Mouse (Mus musculus) adrenal gland, postnatal 4 days (tissue): Measurements from ENCODE around the gene Susd2. TPM values are rescaled to one million over a fixed set of nuclear protein-coding genes. Genes with fewer than 3 reads are reported as not detected.

Experiments
- DNase-seq, 2 experiments: peaks; one replicate each; pipeline ENCODE4 v3.0.0; 2021 to 2022; ENCODE audit warnings: low spot score in 2 of 2, mixed read lengths in 2 of 2
- total RNA-seq, 2 experiments: library from RNA; stranded (reverse); gene quantifications; 2 replicates each; pipeline ENCODE4 v1.2.3; 2021

Susd2 gene
- total RNA-seq, 2 experiments from 2014 or later: 7.4 to 17.2 TPM

DNA sequence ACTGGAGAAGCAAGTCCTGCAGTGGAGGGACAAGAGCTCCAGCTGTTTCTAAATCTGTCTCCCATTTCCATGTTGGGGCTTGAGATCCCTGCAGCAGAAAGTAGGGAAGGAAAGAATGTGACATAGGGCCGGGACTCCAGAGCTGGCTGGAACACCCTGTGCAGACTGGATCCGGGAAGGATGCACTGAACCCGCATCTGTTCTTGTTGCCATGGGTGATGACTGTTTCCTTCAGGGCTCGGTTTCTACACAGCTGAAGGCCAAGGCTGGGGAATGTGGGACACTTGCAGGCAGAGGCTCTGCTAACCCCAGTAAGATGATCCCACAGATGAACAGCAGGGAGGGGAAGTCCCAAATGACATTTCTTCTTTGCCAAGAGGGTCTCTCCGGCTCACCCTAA is 11.2 kb downstream of the Susd2 start:
- DNase-seq: peak in 1 of 2 experiments; percentile 5

DNA sequence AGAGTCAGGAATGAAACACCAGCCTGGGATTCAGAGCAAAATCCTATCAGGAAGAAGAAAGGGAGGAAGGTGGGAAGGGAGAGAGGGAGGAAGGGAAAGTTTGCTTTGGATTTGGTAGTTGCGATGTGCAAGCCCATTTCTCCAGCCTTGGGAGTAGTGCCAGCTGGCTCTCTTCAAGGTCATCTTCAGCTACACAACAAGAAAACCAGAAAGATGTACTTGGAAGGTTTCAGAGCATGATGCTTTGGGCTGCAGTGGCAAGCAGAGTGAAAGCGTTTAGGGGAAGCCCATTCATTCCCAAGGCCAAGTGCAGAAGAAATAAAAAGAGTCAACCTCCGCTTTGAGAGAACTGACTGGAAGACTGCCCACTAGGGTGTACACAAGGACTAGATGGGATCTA is 16.3 kb downstream of the Susd2 start:
- peak in 1 of 2 experiments; percentile 37 for DNase-seq

- DNase-seq: peak in 1 of 2 experiments; percentile 3
These were observed 16.8 kb downstream of the Susd2 start for GRCm38 (mm10) chr10:75626991-75627390.

DNA sequence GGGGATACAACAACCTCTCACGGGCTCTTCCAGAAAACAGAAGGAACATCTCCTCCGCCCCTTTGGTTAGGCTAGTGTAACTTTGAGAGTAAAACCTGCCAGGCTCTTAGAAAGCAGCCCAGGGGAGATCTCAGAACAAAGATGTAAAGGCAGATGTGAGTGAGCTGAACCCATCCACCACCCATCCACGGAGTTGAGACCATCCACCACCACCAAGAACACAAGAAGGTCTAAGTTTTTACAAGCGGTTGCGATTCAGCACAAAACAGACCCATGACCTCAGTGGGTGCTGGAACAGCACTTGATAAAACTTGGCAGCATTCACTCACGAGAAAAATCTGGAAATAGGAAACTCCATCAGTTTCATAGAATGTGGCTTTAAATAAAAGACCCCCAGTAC is 17.9 kb downstream of the Susd2 start:
- no peak for DNase-seq

GRCm38 (mm10) chr10:75620818-75621217 is 23.0 kb downstream of the Susd2 start:
- DNase-seq: no peak

- no peak for DNase-seq
These were observed 27.8 kb downstream of the Susd2 start for GRCm38 (mm10) chr10:75616044-75616443.

- DNase-seq: no peak
These were observed 33.3 kb downstream of the Susd2 start for GRCm38 (mm10) chr10:75610486-75610885.

DNA sequence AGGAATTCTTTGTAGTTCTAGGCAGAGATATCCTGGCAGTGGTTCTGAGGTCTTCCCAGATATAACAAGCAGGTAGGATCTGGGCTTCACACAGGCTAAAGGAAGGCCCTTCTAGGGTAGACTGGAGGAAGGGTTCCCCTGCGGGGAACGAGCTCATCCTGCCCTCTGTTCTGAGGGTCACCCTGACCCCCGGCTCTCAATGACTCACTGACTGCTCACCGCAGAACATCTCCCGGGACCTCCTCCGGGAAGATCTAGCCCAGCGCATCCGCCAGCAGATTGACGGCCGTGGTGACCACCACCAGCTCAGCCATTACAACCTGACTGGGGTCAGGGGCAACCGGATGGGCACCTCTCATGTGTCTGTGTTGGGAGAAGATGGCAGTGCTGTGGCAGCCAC is 34.8 kb downstream of the Susd2 start:
- DNase-seq: no peak

DNA sequence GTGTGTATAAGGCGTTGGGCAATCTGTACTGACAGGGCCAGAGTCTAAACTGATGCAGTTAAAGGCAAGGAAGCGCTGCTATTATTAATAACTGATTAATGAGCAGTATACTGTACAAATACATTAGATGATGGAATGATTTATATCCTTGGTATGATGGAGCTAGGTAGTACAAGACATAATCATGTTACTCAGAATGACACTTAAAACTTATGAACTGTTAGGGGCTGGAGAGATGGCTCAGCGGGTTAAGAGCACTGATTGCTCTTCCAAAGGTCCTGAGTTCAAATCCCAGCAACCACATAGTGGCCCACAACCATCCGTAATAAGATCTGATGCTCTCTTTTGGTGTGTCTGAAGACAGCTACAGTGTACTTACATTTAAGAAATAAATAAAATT is 36.6 kb downstream of the Susd2 start:
- no peak for DNase-seq

- DNase-seq: no peak
These were observed 38.5 kb downstream of the Susd2 start for GRCm38 (mm10) chr10:75605162-75605846.

DNA sequence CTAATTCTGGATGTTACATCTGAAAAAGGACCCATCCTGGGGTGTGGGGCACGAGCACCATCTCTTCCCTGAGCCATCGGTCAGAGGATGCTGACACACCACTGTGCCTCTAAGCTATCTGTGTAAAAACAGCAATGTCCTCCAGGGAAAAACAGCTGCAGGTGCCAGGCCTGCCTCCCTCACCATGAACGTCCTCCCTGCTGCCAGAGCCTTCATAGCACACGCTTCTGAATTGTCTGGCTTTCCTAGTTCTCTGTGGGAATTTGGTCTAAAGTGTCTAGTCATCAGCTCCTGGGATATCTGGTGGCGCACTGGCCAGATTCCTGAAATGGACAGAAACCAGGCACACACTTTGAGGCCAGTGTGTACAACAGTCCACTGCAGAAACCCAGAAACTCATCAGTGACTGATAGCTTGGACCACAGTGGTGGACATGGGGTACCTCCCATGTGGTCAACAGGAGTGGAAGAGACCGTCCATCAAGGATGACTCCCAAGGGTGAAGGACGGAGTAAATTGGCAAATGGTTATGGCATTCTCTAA is 43.5 kb downstream of the Susd2 start:
- DNase-seq: no peak

GRCm38 (mm10) chr10:75595981-75596380 is 47.8 kb downstream of the Susd2 start:
- DNase-seq: no peak

GRCm38 (mm10) chr10:75592585-75592984 is 51.2 kb downstream of the Susd2 start:
- DNase-seq: no peak

DNA sequence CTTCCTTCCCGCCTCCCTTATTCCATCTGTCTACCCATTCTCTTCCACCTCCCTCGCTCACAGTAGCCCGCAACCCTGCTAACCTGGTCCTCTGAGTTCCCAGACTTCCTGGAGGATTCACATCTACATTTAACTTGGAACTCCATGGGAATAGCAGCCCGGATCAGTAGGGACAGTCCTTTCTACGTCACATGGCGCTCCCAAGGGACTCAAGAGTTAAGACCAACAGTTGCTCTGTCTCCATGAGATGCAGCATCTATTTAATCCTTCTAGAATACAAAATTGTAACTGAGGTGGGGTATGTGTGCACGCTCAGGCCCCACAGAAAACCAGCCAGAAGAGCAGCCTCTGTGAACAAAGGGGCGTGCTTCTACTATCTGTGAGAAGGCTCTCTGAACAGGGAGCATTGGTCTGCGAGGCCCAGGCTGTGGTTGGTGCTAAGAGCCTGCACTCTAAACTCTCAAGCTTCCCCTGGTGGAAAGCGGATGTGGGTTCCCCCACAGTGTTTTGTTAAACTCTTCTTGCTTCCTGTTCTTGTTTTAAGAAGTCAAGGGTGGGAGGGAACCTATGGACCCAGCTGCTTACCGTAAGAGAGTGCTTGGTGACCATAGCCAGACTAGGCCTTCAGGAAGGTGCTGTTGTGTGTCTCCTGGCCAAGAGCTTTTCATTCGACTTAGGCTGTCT is 52.5 kb downstream of the Susd2 start:
- DNase-seq: no peak

- no peak for DNase-seq
These were observed 54.2 kb downstream of the Susd2 start for GRCm38 (mm10) chr10:75589651-75590050.

DNA sequence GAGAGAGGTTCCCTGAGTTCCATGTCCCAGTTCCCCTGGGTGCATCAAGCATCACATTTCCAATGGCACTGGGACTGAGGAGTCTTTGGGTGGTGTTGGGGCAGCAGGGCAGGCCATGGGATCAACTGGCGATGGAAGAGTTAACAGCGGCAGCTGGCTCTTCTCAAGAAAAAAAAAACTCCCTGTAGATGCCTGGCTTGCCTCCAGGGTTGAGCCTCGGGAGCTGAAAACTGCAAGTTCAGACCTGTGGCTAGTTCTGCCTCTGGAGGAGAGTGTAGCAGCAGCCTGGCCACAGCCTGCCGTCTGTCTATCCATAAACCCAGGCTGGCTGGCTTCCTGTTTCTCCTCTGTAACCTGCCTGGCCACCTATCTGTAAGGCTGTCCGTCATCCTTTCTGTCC is 54.7 kb downstream of the Susd2 start, which contains the start of gene Ggt5:
TSS of gene Ggt5 (plus strand) at position 212 of the 400 bp plus-strand sequence.
- DNase-seq: no peak

DNA sequence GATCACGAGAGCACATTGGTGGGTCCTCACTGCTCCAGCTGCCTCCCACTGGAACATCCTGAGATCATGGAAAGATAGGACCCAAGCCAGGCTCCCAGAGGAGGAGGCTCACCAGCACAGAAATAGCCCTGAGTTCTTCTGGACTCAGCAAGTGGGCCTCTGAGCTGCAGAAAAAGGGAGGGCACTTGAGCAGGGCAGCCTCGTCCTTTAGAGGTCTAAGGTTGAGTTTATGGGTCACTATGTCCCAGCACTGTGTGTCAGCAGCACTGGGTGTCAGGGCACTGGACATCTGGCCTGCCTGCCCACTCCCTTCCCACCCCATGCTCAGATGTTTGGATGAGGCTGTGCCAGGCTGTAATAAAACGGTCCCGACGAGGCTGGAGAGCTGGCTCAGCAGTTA is 55.5 kb downstream of the Susd2 start:
- no peak for DNase-seq

DNA sequence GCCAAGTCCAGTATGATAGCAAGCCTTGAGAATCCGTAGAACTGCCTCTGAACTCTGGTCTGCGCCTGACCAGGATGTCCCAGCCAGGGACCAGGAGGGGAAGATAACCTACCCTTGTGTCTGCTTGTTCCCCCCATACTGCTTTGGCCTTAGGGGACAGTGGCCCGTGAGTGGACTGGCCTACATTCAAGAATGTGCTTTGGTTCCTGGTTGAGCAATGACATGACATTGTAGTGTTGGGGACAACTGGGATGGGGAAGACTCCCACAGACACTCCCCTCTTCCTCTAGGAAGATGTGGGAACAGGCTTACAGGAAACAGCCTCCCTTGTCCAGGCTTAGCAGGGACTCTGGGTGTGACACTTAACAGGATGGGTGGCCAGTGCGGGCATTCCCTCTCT is 56.0 kb downstream of the Susd2 start:
- DNase-seq: no peak
